Mouse (Mus musculus) testis, adult 2 months (tissue): ENCODE results near the gene Grin2b.

Source experiments
- CTCF ChIP-seq: fragments of 200-500 bp; IDR thresholded peaks from 2 replicates; pipeline ENCODE4 v1.5.1; 2012; ENCODE audit warnings: low read depth, mild to moderate bottlenecking, inconsistent platforms, low read length, moderate library complexity; ENCODE audit not compliant: control insufficient read depth, insufficient read depth, insufficient replicate concordance
- POLR2A ChIP-seq: fragments of 200-500 bp; IDR thresholded peaks from 2 replicates; pipeline ENCODE4 v1.6.1; 2012; ENCODE audit warnings: low read depth, mild to moderate bottlenecking, inconsistent platforms, low read length, moderate library complexity; ENCODE audit not compliant: control insufficient read depth

DNA sequence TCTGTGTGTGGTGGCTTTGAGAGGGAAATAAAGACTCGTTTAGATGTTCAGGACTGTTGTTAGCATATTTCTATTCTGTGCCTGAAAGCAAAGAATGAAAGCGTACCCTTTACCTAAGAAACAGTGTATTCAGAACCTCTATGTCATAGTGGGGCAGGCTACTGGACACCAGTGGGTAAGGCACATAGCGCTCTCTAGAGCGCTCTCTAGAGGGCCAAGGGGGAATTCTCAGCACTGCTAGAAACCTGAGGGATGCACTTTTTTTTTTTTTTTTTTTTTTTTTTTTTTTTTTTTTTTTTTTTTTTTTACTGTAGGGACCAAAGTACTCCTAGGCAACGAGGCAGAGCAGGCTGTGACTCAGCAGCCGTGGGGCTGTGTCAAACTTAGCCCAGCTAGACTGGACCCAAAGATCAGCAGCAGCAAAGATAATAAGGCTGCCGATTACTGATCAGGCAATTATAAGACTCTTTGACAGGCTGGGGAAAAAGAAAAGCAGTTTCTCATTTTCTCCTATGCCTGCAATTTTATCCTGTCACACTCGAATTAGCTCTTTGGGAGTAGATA is 297.1 kb downstream of the Grin2b start:
- no peak for TF ChIP-seq POLR2A
- TF ChIP-seq CTCF, result no peak
